Mouse (Mus musculus) urinary bladder, adult 2 months (tissue): ENCODE data around the gene Atp5c1. TPM values are rescaled to one million over a fixed set of nuclear protein-coding genes. Genes with fewer than 3 reads are reported as not detected.

Experiments used
- DNase-seq: peaks from one replicate; pipeline ENCODE4 v3.0.0; 2022; ENCODE audit warnings: low spot score
- polyA plus RNA-seq: library from polyadenylated mRNA; depleted of rRNA; stranded (reverse); fragments of >200 nt; gene quantifications from 2 replicates; pipeline ENCODE4 v1.2.3, GENCODE M21; 2012; rRNA removed

The Atp5c1 gene
- polyA plus RNA-seq: 350 and 383 TPM in 2 replicates

DNA sequence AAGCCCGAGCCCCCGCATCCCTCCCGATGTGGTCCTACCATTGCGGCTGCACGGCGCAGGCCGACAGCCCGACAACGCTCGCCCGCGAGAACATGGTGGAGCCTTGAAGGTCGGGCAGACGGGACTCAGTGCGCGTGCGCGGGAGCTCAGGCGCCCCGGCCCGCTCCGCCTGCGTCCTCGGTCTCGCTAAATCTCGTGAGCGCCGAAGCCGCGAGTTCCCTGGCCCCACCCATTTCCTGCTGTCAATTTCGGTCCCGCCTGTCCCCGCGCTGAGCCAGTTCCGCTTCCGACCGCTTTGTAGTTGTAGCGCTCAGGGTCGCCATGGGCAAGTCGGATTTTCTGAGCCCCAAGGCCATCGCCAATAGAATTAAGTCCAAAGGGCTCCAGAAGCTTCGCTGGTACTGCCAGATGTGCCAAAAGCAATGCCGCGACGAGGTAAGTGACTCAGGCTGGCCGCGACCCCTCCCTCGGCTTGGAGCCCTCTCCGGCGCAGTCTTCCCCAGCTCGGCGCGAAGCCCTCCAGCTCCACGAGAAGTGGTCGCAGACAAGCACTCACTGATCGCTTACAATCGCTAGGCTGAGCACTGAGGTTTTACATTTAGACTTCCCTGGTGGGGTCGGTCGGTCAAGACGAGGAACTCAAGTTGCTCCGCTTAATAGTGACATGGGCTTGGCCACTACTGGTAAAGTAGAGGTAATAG is at the start of gene Atp5c1, which contains the start of gene Kin:
Gene Atp5c1, minus strand, starts transcription at position 201 of the 701 bp plus-strand sequence.
Gene Kin, plus strand, starts transcription at position 284 of the 701 bp plus-strand sequence.
- peak; percentile 93 for DNase-seq

DNA sequence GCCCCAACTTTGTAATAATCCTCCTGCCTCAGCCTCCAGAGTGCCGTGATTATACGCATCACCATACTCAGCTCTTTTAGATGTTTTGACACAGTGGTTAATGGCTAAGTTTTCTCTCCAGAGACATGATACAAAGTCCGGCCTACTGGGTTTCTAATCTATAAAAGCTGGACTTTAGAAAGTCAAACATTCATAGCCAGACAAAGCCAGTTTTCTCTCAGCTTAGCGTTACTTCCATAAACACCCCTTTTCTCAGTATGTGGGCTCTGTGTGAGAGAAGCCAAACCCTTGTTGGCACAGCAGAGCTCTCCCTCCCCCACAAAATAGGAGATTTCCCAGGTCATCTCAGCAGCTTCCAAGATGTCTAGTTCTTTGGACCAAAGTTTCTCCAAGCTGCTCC is 48.3 kb upstream of the Atp5c1 start:
- no peak for DNase-seq

DNA sequence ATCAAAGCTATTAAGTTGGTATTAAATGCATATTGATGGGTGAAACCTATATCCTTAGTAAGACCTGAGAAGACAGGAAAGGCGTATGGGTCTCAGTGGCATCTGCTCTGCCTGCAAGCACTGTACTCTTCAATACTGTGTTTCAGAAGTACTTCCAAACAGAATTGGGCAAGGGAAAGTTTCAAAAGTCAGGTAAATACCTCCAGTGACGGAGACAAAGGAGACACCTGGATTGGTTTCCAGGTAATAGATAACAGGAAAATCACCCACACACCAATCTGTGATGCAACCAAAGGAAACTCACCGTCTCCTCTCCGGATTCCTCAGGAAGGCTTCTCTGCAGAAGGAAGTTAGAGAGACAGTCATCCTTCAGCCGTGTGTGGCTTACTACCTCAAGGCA is 47.2 kb upstream of the Atp5c1 start:
- DNase-seq: no peak

DNA sequence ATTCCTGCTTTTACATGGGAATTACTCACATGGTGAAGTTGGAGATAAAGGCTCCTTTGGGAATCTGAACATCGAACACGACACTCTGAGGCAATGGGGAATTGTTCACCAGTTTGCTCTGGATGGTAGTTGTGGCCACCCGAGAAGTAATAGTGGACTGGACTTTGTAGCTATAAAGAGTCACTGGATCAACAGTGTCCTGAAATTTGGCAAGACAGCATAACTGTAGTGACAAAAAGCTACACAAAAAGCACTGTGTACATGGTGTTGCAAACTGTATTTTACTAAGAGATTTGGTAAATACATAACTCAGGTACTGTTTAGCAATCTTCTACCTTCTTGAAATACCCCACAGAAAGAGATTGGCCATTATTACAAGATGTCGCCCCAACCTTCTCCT is 45.8 kb upstream of the Atp5c1 start:
- no peak for DNase-seq

DNA sequence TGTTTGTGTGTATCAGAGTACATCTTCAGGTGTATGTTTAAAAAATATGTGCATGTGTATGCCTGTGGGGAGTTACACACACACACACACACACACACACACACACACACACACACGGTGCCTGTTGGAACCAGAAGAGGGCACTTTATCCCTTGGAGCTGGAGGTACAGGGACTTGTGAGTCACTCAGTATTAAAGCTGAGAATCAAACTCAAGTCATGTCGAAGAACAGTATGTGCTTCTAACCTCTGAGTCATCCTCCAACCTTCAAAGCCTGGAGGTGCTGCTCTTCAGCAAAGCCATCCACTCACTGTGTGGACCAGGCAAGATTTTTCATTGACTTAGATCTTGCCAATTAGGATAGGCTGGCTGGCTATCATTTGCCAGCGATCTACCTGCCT is 41.5 kb upstream of the Atp5c1 start:
- DNase-seq: no peak

DNA sequence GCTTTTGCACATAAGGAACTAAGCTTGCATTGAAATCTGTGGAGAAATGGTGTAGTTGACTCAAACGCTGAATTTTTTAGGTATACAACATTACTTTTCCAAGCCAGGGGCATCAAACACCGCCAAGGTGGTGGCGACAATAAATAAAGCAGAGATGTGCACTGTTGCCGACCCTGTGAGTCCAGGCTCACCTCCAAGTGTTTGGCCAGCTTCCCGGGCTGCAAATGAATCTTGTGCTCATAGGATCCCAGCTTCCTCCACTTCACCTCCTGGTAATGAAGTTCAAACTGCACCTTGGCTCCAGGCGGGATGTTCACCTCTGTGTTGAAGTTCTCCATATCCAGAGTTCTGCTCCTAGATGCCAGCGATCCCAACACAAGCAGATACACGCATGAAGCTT is 39.0 kb upstream of the Atp5c1 start:
- DNase-seq: no peak

DNA sequence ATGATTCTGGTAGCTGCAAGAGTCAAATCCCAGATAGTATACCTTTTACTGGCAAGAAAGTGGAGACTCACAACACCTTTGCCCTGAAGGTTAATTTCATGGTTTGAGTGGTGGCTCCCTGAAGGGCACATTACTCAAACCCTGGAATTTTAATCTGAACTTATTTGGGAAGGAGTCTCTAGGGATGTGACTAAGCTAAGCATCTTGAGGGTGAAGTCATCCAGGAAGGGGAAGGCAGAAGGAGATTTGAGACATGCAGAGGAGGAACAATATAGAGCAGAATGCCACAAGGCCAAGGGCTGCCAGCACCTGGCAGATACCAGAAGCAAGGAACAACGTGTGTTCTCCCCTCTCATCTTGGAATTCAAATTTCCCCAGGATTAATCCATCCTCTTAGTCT is 38.4 kb upstream of the Atp5c1 start:
- no peak for DNase-seq

DNA sequence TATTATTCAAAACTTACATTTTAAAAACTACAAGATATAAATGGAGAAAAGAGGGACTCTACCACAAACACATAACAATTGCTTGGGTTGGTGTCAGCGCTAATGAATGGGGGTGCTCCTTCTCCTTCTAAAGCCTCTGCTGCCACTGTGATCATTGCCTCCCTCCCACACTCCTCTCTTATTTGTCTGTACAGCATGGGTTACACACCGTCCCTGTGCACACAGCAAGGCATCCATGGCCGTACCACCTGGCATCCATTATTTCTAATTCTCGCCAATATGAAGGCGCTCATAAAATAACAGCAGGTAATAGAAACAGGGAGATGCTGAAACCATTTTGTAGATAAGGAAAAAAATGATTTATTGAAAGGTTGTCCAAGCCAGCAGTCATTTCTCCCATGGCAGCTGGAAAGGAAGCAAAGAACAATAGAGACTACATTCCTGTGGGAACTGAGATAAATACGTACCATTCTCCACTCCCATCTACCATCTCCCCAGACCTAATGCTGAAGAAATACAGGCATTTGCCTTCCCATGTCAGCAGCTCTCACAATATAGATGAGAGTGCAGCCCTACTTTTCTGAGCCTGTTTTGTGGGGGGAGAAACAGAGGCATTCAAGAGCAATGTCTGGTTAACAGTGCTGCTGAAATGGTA is 28.4 kb upstream of the Atp5c1 start:
- DNase-seq: no peak

DNA sequence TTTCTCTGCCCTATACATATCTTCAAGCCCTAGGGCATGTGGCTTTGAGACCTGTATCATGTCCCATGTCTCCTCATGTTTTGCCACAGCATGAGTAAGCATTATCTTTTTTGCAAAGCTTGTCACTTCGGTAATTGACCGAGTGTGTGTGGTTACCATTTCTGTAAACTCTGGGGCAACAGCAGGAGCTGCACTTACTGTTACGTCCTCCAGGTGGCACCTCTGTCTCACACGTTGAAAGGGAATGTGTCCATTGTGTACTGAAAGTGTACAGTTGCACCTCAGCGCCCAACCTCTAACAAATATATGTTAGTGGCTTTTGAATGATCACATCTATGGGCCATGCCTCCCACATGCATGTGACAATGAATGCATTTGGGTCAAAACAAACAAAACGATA is 20.9 kb upstream of the Atp5c1 start:
- DNase-seq: no peak

DNA sequence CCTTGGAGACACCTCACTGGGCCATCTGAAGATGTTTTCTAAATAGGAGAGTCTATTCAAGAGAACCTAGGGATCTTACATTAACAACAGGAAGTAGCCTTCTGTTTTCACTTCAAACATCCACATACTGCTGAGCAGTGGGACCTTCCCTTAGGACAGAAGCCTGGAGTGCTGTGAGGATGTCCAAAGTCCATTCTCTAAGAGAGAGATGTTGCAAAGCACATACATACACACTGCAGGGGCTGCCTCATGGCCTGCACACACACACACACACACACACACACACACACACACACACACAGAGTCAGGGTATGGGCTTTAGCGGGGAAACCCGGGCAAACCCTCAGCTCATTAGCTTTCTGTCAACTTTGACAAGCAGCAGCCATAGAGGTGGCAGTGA is 20.2 kb upstream of the Atp5c1 start:
- no peak for DNase-seq

DNA sequence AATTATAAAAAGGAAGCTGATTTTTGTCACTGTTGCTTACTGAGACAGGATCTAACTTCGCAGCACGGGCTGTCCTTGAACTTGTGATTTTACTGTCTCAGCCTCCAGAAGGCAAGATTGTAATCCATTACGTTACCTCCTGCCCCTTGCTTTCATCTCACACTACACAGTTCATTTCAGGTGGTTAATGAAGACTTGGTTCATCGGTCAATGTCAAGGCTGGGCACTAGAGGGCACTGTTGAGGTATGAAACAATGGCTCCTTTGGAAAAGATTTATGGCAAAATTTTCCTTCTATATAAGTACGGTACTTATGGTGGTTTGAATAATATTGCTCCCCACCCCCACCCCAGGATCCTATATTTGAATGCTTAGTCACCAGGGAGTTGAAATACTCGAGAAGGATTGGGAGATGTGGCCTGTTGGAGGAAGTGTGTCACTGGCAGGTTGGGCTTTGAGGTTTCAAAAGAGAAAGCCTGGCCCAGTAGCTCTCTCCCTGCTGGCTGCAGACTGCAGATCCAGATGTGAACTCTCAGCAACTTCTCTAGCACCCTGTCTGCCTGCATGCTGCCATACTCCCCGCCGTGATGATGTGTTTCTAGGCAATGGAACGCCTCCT is 18.4 kb upstream of the Atp5c1 start:
- DNase-seq: no peak

DNA sequence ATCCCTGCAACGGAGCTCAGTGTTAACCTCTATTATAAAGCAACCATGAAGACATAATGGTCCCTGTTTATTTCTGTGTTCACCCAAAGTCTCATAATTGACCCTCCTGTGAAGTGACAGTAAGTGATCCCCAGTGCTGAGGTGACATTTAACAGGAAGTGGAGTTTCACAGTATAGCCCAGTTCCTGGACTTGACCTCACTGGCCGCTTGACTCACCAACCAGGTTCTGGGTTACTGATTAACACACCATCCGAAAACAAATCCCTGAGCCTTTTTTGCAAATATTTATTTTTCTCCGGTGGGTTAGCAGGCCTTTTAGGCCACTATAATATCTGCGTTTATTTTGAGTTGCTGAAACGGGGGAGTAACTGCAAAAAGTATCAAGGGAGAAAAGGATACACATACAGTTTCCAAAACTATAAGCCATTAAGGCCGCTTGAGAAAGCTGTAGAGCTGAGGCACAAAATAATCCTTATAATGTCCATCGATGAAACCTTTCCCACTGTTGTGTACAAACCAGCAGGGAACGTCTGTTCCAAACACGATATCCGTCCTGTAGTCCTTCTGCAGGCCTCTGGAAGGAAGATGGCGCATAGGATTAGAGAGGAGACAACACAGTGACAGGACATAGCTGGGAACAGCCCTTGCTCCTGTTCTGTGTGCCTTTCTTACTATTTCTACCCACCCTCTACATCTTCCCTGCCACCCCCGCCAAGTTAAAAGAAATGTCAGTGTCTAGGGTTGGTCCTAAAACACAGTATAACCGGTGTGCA is 14.2 kb upstream of the Atp5c1 start:
- DNase-seq: no peak

DNA sequence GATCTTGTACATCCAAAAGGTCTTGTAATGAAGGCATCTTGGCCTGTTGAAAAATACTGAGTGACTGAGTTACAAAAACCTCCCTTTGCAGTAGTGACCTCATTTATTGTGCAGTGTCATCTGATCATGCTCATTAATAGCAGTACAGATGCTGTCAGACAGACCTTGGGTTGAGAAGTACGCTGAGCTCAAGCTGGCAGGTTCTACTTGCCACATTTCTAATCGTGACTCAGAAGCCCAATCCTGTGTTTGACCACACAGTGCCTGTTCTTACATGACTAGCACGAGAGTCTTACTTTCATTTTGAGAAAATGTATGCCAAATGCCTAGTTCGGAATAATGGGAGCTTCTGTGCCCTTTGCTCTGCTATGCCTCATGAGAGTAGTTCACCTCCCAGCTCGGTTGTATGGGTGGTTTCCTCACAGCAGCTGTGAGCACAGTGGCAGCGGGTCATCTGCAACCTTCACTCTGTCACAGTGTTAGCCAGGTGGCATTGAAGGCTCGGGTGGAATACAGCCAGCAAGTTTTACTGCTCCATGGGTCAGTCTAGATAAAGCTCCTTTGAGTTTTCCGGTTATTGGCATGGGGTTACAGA is 7.0 kb upstream of the Atp5c1 start:
- DNase-seq: no peak

DNA sequence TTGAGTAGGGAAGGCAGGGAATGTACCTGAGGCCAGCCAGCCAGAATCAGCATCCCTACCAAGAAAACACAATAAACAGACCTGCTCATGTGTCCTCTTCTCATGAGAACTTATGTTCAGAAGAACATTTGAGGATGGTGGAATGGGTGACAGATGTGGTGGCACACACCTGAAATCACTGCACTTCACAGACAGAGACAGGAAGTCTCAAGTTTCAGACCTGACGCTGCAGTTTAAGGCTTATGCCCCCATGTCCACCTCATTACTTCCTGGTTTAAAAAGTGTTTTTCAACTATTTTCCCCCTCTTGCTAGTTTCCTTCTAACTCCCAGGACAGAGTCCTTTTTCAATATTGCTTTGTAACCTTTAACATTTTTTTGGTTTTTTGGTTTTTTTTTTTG is 2.4 kb upstream of the Atp5c1 start:
- DNase-seq: no peak

DNA sequence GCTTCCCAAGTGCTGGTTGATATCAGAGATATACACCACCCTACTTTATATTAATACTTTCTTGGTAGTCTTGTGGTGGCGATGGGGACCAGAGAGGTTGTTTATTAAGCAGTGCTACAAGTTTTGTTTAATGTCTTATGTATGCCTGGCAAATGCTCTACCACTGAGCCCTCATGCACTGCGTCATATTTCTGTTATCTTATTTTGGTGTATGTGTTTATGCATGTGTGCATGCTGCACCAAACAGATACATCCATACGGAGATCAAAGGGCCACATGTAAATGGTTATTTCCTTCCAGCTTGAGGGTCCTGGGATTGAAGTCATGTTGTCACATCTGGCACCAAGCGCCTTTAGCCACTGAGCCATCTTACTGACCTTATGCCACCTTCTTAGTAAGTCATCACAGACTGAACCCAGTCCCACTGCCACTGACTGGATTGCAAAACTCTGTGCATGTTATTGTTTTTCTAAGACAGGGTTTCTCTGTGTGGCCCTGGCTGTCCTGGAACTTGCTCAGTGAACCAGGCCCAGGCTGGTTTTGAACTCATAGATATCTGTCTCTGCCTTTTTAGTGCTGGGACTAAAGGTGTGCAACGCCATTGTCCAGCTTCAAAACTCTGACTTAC is 1.3 kb upstream of the Atp5c1 start:
- no peak for DNase-seq

DNA sequence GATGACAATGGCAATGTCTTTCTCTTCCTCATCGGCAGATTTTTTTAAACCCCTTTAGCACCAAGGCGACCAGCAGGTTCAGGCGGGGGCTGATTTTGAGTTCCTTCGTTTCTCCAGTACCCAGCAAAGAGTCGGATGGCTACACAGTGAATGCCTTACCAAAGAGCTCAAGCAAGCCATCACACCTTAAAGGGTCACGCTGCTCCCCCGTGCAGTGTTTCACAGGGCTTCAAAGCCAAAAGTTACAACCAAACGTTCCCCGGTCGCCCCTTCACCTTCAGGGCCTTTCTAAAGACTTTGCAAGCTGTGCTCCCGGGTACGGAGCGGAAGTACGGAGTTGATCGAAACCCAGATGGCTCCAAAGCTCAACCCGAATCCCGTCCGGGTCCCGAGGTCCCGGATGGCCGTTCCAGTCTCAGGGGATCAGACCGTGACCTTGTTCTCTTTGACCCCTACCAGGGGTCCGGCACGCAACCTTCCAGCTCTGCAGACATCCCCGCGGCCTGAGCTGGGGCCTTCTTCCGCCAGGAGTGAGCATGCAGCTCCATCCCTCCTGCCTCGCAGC is 483 bp downstream of the Atp5c1 start:
- no peak for DNase-seq

DNA sequence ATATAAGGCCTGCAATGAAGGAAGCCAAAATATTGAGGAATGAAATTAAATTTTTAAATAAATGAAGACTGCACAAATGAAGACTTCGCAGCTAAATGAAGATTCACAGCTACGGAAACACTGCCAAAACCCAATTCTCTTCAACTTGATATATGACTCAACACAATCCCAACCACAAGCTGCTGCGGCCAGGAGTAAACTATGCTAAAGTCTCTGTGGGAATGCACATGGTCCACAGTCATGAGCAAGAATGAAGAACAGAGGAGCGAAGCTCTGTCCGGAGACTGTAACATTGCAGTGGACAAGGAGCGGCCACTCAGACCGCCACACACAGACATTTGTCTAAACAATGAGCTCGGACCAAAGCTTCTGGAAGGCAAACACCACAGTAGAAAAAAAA is 3.6 kb downstream of the Atp5c1 start:
- no peak for DNase-seq

DNA sequence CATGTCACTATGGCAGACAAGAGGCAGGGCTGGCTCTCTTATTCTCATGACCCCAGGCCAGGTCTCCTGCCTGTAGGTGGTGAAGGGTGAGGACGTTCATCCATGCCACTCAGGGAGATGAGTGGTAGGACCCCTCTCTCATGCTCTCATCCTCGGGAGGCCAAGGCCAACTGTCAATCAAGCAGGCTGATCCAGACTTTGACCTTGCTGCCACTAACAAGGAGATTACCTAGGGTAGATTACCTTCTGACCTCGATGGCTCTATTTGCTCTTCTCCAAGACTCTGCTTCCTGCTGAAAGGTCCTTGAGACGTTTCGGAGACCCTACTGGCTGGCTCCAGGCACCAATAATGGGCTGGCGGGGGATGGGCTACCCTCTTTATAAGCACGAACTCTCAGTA is 5.8 kb downstream of the Atp5c1 start:
- no peak for DNase-seq

DNA sequence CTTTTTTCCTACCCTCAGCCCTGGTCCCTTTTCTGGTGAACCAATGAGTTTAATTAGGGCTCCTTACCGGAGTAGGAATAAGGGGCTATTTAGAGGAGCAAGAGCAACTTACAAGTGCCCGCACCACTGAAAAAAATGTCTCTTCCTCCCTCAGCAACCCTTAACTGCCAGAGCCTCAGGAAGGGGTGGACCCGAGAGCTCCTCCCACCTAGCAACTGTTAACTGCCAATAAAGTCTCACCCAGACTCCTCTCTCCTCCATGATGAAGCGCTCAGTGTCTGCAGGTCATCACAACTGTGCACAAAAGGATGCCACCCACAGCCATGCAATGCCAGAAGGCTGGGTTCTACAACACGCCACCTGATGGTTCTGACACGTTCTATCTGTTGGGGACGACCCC is 8.6 kb downstream of the Atp5c1 start:
- no peak for DNase-seq

DNA sequence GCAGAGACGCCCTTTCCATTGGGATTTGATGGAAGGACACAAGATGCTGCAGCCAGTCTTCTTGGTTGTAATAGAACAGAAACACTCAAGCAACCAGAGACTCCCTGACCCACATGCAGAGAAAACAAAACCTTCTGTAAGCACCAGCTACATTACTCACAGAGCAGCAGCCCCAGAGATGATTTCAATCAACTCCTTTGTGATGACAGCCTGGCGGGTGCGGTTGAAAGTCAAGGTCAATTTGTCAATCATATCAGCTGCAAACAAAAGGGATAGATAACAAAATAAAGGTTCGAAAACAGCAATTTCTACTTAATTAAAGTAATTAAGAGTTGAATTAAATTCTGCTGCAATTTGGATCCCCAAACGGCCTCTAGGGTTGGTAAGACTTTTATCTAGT is 21.5 kb downstream of the Atp5c1 start:
- DNase-seq: no peak

DNA sequence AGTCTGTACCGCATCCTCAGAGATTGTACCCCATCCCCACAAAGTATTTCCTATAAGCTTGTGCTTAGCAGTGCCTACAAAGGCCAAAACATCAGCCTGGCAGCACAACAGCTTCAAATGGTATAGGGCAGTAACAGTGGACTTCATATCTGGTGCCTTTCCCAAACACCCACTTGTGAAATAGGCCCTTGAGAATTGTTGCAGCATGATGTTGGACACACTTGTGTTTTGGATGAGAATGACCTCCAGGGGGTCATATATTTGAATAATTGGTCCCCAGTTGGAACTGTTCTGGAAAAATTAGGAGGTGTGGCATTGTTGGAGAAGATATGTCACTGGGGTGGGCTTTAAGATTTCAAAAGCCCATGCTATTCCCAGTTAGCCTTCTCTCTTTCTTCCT is 28.3 kb downstream of the Atp5c1 start:
- no peak for DNase-seq
